Mouse (Mus musculus): ENCODE measurements at regions not wholly inside any gene's neighbourhood (a gene's known extent, or its start where the extent isn't known, plus 50 kb on each side); places are given as distances from the start of the nearest gene placed in this dataset.

DNA sequence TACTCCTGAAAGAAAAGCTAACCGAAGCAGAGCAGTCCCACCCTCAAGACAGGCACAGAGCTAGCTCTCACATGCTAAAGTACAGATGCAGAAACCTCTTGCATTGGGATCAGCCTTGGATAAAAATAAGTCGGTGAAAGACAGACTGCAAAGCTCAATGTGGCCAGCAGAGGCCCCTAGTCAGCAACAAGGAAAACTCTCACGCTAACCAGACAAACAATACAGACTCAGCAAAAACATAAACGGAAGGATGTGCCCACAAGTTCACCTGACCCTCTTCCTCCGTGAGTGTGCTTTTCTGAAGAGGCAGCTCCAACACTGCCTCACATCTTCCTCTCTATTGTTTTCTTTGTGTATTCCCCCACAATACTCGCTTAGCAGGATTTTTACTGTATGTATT is 77.8 kb downstream of the Rpia start:
- Histone ChIP-seq H3K4me2 (replicated peaks) (peak overlapping the region; percentile 41), H3K27ac (replicated peaks) (no peak overlapping the region), H3K9ac (replicated peaks) (no peak overlapping the region), H3K27me3 (no peaks in the 10 kb centered on the region), H3K4me3 (no peak overlapping the region), H3K9me3 (no peaks in the 10 kb centered on the region), H3K4me1 (no peaks in the 10 kb centered on the region), H3K36me3 (no peaks in the 10 kb centered on the region)
- 21% methylated on average over 6 of the region's 6 CpGs for WGBS
- ATAC-seq (ENCODE audit: low FRiP score, low read depth) = peak; percentile 55

GRCm38 (mm10) chr6:70713665-70714064 is 78.4 kb downstream of the Rpia start:
- Histone ChIP-seq H3K4me3 (no peak overlapping the region), H3K9ac (replicated peaks) (no peak overlapping the region), H3K27ac (replicated peaks) (no peak overlapping the region), H3K27me3 (no peaks in the 10 kb centered on the region), H3K36me3 (no peaks in the 10 kb centered on the region), H3K9me3 (no peaks in the 10 kb centered on the region), H3K4me2 (replicated peaks) (no peak overlapping the region), H3K4me1 (no peaks in the 10 kb centered on the region)
- peak; percentile 11; the same call in 1 of the 2 replicates for ATAC-seq (ENCODE audit: low FRiP score, low read depth)
- WGBS = 77% methylated on average over 6 of the region's 6 CpGs

DNA sequence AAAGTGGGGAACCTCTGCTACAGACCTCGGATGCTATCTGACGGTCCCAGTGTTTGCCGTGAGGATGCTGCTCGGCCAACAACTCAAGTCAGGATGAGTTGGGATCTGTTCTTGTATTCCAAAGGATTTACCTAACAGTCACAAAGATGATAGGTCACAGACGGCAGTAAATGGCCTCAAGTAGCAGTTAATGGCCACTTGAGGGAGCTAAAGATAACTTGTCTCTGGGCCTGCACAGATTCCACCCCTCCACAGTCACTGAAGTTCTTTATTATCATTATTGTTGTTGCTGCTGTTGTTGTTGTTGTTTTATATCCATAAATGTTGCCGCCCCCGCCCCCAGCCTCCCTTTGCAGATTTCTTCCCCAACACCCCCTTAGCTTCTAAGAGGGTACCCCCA is 78.9 kb downstream of the Rpia start:
- H3K4me2 ChIP-seq (replicated peaks) = no peak overlapping the region
- peak; percentile 28; the same call in 1 of the 2 replicates for ATAC-seq (ENCODE audit: low FRiP score, low read depth)
- H3K9ac ChIP-seq (replicated peaks) = no peak overlapping the region
- no peaks in the 10 kb centered on the region for H3K36me3 ChIP-seq
- 47% methylated on average over 7 of the region's 7 CpGs for WGBS
- no peak overlapping the region for H3K4me3 ChIP-seq
- H3K27me3 ChIP-seq = no peaks in the 10 kb centered on the region
- no peaks in the 10 kb centered on the region for H3K4me1 ChIP-seq
- no peak overlapping the region for H3K27ac ChIP-seq (replicated peaks)
- H3K9me3 ChIP-seq = no peaks in the 10 kb centered on the region

DNA sequence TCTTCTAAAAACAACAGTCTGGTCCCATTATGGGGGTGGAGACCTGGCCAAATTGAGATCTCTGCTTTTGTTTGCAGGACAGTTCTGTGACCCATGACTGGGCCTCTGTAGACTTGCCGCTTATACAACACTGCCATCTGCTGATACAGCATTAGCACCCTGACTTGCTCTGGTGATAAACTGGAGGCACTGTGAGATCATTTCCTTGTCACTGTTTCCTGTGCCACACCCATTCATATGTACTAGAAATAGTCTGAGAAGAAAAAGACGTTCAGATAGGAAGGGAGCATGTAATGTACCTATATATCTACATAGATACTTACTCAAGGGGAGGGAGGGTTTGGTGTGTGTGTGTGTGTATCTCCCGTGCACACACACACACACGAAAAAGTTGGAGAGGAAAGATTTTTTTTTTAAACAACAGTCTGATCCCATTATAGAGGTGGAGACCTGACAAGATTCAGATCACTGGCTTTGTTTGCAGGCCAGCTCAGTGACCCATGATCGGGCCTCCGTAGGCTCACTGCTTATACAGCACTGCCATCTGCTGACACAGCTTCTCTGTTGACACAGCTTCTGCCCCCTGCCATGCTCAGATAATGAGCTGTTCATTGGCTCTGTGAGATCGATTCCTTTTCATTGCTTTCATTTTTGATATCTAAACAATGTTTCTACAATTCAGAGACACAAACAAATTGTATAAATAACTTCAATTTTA is 82.5 kb downstream of the Rpia start:
- no peaks in the 10 kb centered on the region for H3K4me1 ChIP-seq
- H3K4me3 ChIP-seq = no peak overlapping the region
- WGBS = 13% methylated on average over 7 of the region's 7 CpGs
- H3K9me3 ChIP-seq = no peaks in the 10 kb centered on the region
- no peak overlapping the region for H3K4me2 ChIP-seq (replicated peaks)
- ATAC-seq (ENCODE audit: low FRiP score, low read depth) = peak; percentile 69
- H3K36me3 ChIP-seq = no peaks in the 10 kb centered on the region
- no peak overlapping the region for H3K27ac ChIP-seq (replicated peaks)
- H3K27me3 ChIP-seq = no peaks in the 10 kb centered on the region
- no peak overlapping the region for H3K9ac ChIP-seq (replicated peaks)

- Histone ChIP-seq H3K27me3 (no peaks in the 10 kb centered on the region), H3K4me1 (no peaks in the 10 kb centered on the region), H3K27ac (replicated peaks) (no peak overlapping the region), H3K4me2 (replicated peaks) (no peak overlapping the region), H3K4me3 (no peak overlapping the region), H3K36me3 (no peaks in the 10 kb centered on the region), H3K9me3 (no peaks in the 10 kb centered on the region), H3K9ac (replicated peaks) (no peak overlapping the region)
- no peak for ATAC-seq (ENCODE audit: low FRiP score, low read depth)
- WGBS = 97% methylated on average over 26 of the region's 26 CpGs
Measured at GRCm38 (mm10) chr6:70695596-70695995, 96.4 kb downstream of the Rpia start.

Data from midbrain, embryonic 12.5 days (tissue).